Mouse (Mus musculus) lung, embryonic 14.5 days (tissue): ENCODE measurements around the gene Mospd2. TPM values are rescaled to one million over a fixed set of nuclear protein-coding genes. Genes with fewer than 3 reads are reported as not detected.

Experiments
- ATAC-seq: fragments of 200-750 bp; cut with Nextera tagmentation; 2 replicates; pipeline ENCODE4 v1.8.0; 2017; ENCODE audit warnings: mild to moderate bottlenecking, moderate TSS enrichment, moderate library complexity; ENCODE audit not compliant: insufficient read depth
- DNase-seq: peaks from one replicate; pipeline ENCODE4 v3.0.0-alpha.2; 2015
- H3K27ac ChIP-seq: fragments of 300-500 bp; sonication (generic); 2 replicates; pipeline ENCODE4 v1.5.1; 2014; ENCODE audit warnings: low read depth, mild to moderate bottlenecking, moderate library complexity
- H3K27me3 ChIP-seq: fragments of 300-500 bp; sonication (generic); 2 replicates; pipeline ENCODE4 v1.6.1; 2014; ENCODE audit warnings: low read length, control low read depth; ENCODE audit not compliant: insufficient read depth
- H3K36me3 ChIP-seq: fragments of 300-500 bp; sonication (generic); 2 replicates; pipeline ENCODE4 v1.6.1; 2014; ENCODE audit warnings: control low read depth; ENCODE audit not compliant: insufficient read depth
- H3K4me1 ChIP-seq: fragments of 300-500 bp; sonication (generic); 2 replicates; pipeline ENCODE4 v1.6.1; 2014; ENCODE audit warnings: antibody characterized with exemption, control low read depth; ENCODE audit not compliant: insufficient read depth
- H3K4me2 ChIP-seq: fragments of 300-500 bp; sonication (generic); 2 replicates; pipeline ENCODE4 v1.6.1; 2014; ENCODE audit warnings: mild to moderate bottlenecking
- H3K4me3 ChIP-seq: fragments of 300-500 bp; sonication (generic); 2 replicates; pipeline ENCODE4 v1.5.1; 2014; ENCODE audit warnings: low read depth, low read length
- H3K9ac ChIP-seq: fragments of 300-500 bp; sonication (generic); 2 replicates; pipeline ENCODE4 v1.6.1; 2014
- H3K9me3 ChIP-seq: fragments of 300-500 bp; sonication (generic); 2 replicates; pipeline ENCODE4 v1.6.1; 2016; ENCODE audit warnings: low read depth, low read length, control low read depth
- CTCF ChIP-seq: IDR thresholded peaks from 2 replicates; pipeline ENCODE4 v1.5.1; 2016; ENCODE audit warnings: antibody characterized with exemption, low read depth
- WGBS: fragments of 180-500 bp; shearing (Covaris S2); extraction: QIAGEN DNeasy Blood & Tissue Kit; methylation state at CpG from one replicate; pipeline ENCODE4 v1.1.7; 2014; 5-methylcytosine and 5-hydroxymethylcytosine counted together
- polyA plus RNA-seq: library from polyadenylated mRNA; unstranded; fragments of >200 nt; fragmentation: Nextera tagmentation; extraction: Ambion mirVana; gene quantifications from 2 replicates; pipeline ENCODE4 v1.2.1, GENCODE M21; 2014

The Mospd2 gene
- polyA plus RNA-seq, result 21.0 and 23.5 TPM in 2 replicates

DNA sequence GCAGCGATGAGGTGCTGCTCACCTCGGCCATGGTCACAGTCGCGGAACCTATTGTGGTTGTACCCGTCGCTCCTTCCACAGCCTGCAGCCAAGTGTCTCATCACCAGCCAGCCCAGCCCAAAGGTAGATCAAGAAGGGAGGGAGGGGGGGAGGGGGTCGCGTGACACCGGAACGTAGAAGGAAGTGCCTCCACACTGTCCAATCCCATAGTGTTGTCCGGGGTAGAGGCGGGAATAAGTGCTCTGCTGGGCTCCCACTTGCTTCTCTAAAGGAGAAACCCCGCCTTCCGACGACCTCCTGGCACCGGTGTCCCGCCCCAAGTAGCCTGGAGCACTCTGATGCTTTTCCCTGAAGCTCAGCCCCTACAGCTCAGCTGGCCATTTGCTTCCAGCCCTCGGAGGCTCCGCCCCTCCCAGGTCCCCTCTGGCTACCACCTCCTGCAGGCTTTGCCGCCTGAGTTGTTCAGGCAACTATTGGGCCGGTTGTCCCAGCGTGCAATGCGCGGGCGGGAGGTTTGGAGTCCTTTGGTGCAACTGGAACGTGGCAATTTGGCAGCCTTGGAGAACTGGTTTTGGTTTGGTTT lies at the start of gene Mospd2, which contains the start of gene Fancb:
Gene Mospd2, minus strand, starts transcription at position 183 of the 583 bp plus-strand sequence.
Gene Fancb, plus strand, starts transcription at position 400 of the 583 bp plus-strand sequence.
- ATAC-seq (peak; percentile 100), DNase-seq (peak; percentile 90)
- H3K9me3 ChIP-seq, result no peaks in the 10 kb centered on the region
- H3K27ac ChIP-seq, result peak within 1 kb of the TSS; percentile 48; the same call in 1 of the 2 replicates
- peak within 1 kb of the TSS; percentile 59 for H3K9ac ChIP-seq
- no peaks in the 10 kb centered on the region for H3K4me1 ChIP-seq
- 0 out of 2 replicates have a peak, but pooled peaks cover 3% of the 10 kb centered on the region for H3K36me3 ChIP-seq
- no peaks in the 10 kb centered on the region for H3K27me3 ChIP-seq
- 0 out of 2 replicates have a peak, but pooled peaks have one; percentile 6 for TF ChIP-seq CTCF
- peak within 1 kb of the TSS; percentile 53 for H3K4me3 ChIP-seq
- 12% methylated on average over 23 of the region's 26 CpGs for WGBS
- peak within 1 kb of the TSS; percentile 62 for H3K4me2 ChIP-seq

DNA sequence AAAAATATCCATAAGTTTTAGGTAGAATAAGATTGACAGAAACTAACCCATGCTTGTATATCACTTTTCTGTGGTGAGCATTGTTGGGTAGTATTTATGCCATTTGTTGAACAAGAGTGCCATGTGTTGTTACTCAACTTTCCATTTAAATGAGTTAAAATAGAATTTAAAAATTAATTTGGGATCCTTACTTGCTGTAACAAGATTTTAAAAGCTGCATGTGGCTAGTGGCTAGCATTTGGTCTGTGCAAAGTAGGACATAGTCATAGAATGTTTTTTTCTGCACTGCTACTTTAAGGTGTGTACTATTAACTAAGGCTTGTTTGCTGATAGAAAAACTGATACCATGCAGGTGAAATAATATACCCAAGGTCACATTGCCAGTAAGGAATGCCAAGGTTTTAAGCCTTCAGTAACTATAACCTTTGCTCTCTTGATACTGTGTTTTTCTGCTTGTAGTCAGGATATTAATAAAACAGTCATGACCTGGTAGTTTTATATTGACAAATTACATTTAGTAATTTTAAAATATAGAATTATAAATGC lies 24.7 kb upstream of the Mospd2 start, which contains the start of gene Gm17604:
Gene Gm17604, minus strand, starts transcription at position 51 of the 546 bp plus-strand sequence.
- Histone ChIP-seq H3K4me2 (no peak within 1 kb of the TSS), H3K4me1 (no peaks in the 10 kb centered on the region), H3K9me3 (no peaks in the 10 kb centered on the region), H3K36me3 (no peaks in the 10 kb centered on the region), H3K27me3 (no peaks in the 10 kb centered on the region), H3K27ac (no peak within 1 kb of the TSS), H3K4me3 (no peak within 1 kb of the TSS), H3K9ac (no peak within 1 kb of the TSS)
- ATAC-seq (no peak), DNase-seq (no peak)
- no peak for TF ChIP-seq CTCF

GRCm38 (mm10) chrX:165003141-165003540 lies 23.0 kb upstream of the Mospd2 start:
- Histone ChIP-seq H3K27ac (no peak overlapping the region), H3K27me3 (no peaks in the 10 kb centered on the region), H3K9me3 (no peaks in the 10 kb centered on the region), H3K4me2 (no peak overlapping the region), H3K9ac (no peak overlapping the region), H3K36me3 (no peaks in the 10 kb centered on the region), H3K4me3 (no peak overlapping the region), H3K4me1 (no peaks in the 10 kb centered on the region)
- ATAC-seq (no peak), DNase-seq (peak; percentile 13)
- TF ChIP-seq CTCF, result no peak
- WGBS, result 38% methylated on average over 4 of the region's 4 CpGs

GRCm38 (mm10) chrX:164978866-164979265 lies 1.3 kb downstream of the Mospd2 start:
- 89% methylated on average over 2 of the region's 2 CpGs for WGBS
- Histone ChIP-seq H3K9me3 (no peaks in the 10 kb centered on the region), H3K4me1 (no peaks in the 10 kb centered on the region), H3K4me2 (peak overlapping the region; percentile 62), H3K27me3 (no peaks in the 10 kb centered on the region), H3K27ac (no peak overlapping the region), H3K36me3 (0 out of 2 replicates have a peak, but pooled peaks cover 3% of the 10 kb centered on the region), H3K9ac (no peak overlapping the region), H3K4me3 (peak overlapping the region; percentile 53)
- no peak for DNase-seq
- ATAC-seq, result no peak
- TF ChIP-seq CTCF, result no peak

GRCm38 (mm10) chrX:164971206-164971605 lies 9.0 kb downstream of the Mospd2 start:
- Histone ChIP-seq H3K9ac (no peak overlapping the region), H3K36me3 (no peaks in the 10 kb centered on the region), H3K4me2 (no peak overlapping the region), H3K27ac (no peak overlapping the region), H3K27me3 (no peaks in the 10 kb centered on the region), H3K9me3 (no peaks in the 10 kb centered on the region), H3K4me3 (no peak overlapping the region), H3K4me1 (no peaks in the 10 kb centered on the region)
- 68% methylated on average over 3 of the region's 3 CpGs for WGBS
- DNase-seq (no peak), ATAC-seq (no peak)
- no peak for TF ChIP-seq CTCF

- H3K27me3 ChIP-seq, result no peaks in the 10 kb centered on the region
- no peaks in the 10 kb centered on the region for H3K4me1 ChIP-seq
- 0 out of 2 replicates have a peak, but pooled peaks cover 8% of the 10 kb centered on the region for H3K36me3 ChIP-seq
- peak; percentile 75 for DNase-seq
- no peak overlapping the region for H3K4me2 ChIP-seq
- WGBS, result 61% methylated on average over 3 of the region's 3 CpGs
- TF ChIP-seq CTCF, result no peak
- H3K27ac ChIP-seq, result no peak overlapping the region
- peak; percentile 85 for ATAC-seq
- no peak overlapping the region for H3K9ac ChIP-seq
- H3K9me3 ChIP-seq, result no peaks in the 10 kb centered on the region
- H3K4me3 ChIP-seq, result no peak overlapping the region
Measured at GRCm38 (mm10) chrX:164965750-164966448, 14.3 kb downstream of the Mospd2 start.
